Mouse (Mus musculus) megakaryocyte, embryonic 14.5 days (primary cell): ENCODE results near the gene Nebl. TPM values are rescaled to one million over a fixed set of nuclear protein-coding genes. Genes with fewer than 3 reads are reported as not detected.

Source experiments
- H3K27me3 ChIP-seq: replicated peaks from 2 replicates; pipeline ENCODE3; 2012; ENCODE audit warnings: inconsistent platforms
- H3K36me3 ChIP-seq: replicated peaks from 2 replicates; pipeline ENCODE3; 2012; ENCODE audit warnings: low read length, inconsistent platforms, mixed read lengths
- H3K4me1 ChIP-seq: 2 replicates; pipeline ENCODE4 v1.6.1; 2012; ENCODE audit warnings: inconsistent platforms
- H3K4me3 ChIP-seq: replicated peaks from 2 replicates; pipeline ENCODE3; 2012; ENCODE audit warnings: moderate library complexity, mild to moderate bottlenecking, inconsistent platforms
- H3K9me3 ChIP-seq: 2 replicates; pipeline ENCODE4 v1.6.1; 2012; ENCODE audit warnings: inconsistent platforms
- FLI1 ChIP-seq: IDR thresholded peaks from 2 replicates; pipeline ENCODE4 v1.6.1; 2012; ENCODE audit warnings: low read length, inconsistent platforms, mixed read lengths
- GATA1 ChIP-seq: IDR thresholded peaks from 3 replicates; pipeline ENCODE4 v1.6.1; 2012; ENCODE audit warnings: mixed read lengths, low read length, inconsistent platforms, borderline replicate concordance
- polyA plus RNA-seq: library from polyadenylated mRNA; stranded (reverse); fragments of >175 nt; gene quantifications from 2 replicates; pipeline ENCODE4 v1.2.3, GENCODE M21; 2012; ENCODE audit warnings: low replicate concordance; ENCODE audit not compliant: insufficient read depth

Nebl gene
- polyA plus RNA-seq, 1 experiment: 0.04 TPM

DNA sequence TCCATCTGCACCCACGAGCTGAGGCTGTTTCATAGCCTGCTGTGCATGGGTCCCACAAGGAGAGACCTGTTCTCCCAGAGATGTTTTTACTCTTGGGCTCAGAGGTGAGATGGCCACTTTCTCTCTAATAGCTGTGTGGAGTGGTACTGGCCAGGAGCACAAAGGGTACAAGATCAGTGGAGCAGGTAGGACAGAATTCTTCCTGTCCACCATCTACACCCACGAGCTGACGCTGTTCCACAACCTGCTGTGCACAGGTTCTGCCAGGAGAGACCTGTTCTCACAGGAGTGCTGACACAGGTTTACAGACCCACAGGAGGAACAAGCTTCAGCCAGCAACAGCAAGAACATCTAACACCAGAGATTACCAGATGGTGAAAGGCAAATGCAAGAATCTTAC lies 155.6 kb downstream of the Nebl start:
- TF ChIP-seq FLI1: no peak
- TF ChIP-seq GATA1: no peak
- no peaks in the 10 kb centered on the region for H3K27me3 ChIP-seq
- no peak overlapping the region for H3K4me3 ChIP-seq
- H3K9me3 ChIP-seq: no peaks in the 10 kb centered on the region
- H3K36me3 ChIP-seq: no peaks in the 10 kb centered on the region
- H3K4me1 ChIP-seq: no peaks in the 10 kb centered on the region

DNA sequence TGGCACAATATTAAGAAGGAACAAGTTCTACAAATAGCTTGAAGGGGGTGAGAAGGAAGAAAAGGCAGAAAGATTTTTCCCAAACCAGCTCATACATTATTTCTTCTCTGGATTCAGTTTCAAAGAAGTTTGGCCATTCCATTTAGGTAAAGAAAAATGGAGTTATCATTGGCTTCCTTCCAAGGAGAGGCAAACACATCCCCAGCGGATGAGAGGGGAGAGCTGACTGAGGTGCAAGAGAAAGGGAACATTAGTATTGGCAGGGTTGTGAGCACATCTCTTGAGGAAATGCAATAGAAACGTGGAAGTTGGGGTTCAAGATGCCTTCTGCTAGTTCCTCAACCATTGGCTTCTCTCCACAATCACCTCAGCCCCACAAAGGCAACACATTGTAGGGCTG lies 159.5 kb downstream of the Nebl start:
- TF ChIP-seq FLI1: no peak
- TF ChIP-seq GATA1: no peak
- no peak overlapping the region for H3K4me3 ChIP-seq
- H3K27me3 ChIP-seq: no peaks in the 10 kb centered on the region
- H3K4me1 ChIP-seq: no peaks in the 10 kb centered on the region
- no peaks in the 10 kb centered on the region for H3K9me3 ChIP-seq
- H3K36me3 ChIP-seq: no peaks in the 10 kb centered on the region

DNA sequence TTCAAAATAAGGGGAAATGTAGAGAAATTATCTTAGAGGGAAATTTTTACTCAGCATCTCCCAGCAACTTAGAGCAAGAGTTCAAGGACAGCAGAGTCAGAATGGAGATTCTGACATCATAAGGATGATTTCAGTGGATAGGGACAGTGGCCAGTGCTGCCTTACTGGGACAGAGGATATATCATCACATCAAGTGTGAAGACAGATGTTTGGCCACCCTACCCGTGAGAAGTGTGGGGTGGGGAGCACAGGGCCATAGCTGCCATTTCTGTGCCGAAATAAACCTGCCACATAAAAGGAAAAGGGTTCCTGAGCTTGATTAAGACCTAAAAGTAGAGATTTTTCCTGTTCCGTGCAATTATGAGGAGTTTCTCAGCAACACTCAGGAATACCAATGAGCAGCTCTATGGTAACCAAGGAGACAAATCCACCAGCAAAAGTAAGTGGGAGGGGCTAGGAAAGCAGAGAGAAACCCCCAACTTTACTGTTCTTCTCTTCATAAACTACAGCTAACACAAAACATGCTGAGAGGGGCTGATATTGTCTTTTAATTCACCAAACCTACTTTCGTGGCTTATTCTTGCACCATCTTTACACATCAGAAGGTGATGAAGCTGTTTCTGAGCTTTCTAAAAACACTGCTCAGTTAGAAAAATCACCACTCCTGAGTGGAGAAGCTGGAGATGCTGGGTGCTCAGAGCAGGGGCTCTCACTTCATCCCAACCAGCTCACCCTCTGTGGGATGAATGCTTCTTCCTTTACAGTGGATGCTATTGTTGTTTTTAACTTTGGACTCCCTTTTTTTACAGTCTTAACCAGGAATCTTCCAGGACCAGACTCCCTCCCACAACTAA lies 172.1 kb downstream of the Nebl start:
- Histone ChIP-seq H3K27me3 (no peaks in the 10 kb centered on the region), H3K4me3 (no peak overlapping the region), H3K4me1 (no peaks in the 10 kb centered on the region), H3K36me3 (no peaks in the 10 kb centered on the region), H3K9me3 (no peaks in the 10 kb centered on the region)
- TF ChIP-seq FLI1 (no peak), GATA1 (no peak)

DNA sequence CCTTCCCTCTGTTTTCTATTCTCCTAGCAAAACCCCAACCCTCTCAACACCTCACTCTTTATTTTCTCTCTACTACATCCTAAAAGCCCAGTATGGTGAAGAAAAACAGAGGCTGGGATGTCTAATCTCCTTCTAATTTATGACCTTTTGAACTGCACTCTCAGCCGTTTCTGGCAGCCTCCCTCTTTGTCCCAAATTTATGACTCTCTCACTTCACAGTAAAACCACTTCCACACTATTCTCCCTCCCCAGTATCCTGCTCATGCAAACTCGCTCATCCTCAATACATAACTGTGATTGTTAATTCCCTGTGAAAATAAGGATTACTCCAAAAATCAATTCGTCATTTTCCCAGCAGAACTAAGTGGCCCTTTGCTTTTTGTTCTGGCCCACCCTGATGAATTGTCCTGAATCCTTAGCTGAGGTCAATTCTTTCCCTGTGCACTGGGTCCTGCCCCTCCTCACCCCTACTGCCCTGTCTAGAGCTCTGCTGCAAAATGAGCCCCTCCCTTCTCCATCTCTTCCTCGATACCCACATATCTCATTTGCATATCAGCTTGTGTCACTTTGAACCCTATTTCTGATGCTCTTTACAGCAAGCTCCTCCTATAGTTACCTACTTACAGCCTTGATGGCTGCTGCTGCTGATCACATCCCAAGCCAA lies 181.2 kb downstream of the Nebl start:
- H3K4me3 ChIP-seq: no peak overlapping the region
- no peaks in the 10 kb centered on the region for H3K36me3 ChIP-seq
- H3K27me3 ChIP-seq: no peaks in the 10 kb centered on the region
- no peaks in the 10 kb centered on the region for H3K9me3 ChIP-seq
- TF ChIP-seq FLI1 (no peak), GATA1 (no peak)
- no peaks in the 10 kb centered on the region for H3K4me1 ChIP-seq

DNA sequence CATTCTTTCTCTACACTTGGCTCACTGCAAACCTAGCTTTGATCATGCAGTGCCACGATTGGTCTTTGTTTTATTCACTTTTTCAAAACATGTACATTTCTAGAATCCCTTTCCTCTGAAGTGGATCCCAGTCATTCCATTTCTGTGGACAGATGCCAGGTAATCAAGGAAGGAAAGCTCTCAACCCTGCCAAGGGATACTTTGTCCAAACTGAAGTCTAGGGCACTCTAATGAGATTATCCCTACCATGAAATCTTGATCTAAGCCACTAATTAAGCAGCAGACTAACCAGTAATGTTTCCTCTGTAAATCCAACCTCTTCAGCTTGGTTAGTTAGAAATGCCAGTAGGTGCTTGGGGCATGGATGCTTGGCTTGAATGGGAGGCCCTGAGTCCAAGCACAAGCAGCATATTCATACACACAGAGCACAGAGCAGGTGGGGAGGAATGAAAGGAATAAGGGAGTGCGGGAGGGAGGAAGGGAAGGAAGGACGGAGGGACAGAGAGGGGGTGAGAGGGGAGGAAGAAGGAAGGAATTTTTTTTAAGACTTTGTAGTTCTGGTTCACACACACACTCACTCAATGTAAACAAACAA lies 184.8 kb downstream of the Nebl start:
- no peaks in the 10 kb centered on the region for H3K27me3 ChIP-seq
- TF ChIP-seq GATA1 (no peak), FLI1 (no peak)

DNA sequence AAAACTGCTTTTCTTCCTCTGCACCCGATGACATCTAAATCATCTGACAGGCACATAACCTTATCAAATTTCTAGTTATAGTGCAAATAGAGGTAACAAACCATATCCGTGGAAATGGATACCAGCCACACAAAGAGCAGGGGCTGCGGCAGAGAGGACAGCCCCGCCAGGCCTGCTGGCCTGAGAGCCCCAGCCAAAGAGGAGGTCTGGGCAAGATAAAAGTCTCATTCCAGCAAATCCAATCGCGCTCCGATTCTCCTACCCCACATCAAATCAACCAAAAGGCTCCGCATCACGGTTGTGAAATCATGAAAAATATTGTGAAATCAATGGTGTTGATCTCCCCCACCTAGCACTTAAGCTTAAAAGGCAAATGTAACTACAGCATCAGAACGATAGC lies 191.5 kb downstream of the Nebl start:
- no peaks in the 10 kb centered on the region for H3K27me3 ChIP-seq
- no peaks in the 10 kb centered on the region for H3K36me3 ChIP-seq
- TF ChIP-seq GATA1 (no peak), FLI1 (no peak)
- no peaks in the 10 kb centered on the region for H3K4me1 ChIP-seq
- no peak overlapping the region for H3K4me3 ChIP-seq
- no peaks in the 10 kb centered on the region; the same call in 1 of the 2 replicates for H3K9me3 ChIP-seq

More for the DNA sequence above, 184.8 kb downstream of the Nebl start:
- H3K4me3 ChIP-seq: no peak overlapping the region
- no peaks in the 10 kb centered on the region for H3K4me1 ChIP-seq
- H3K9me3 ChIP-seq: no peaks in the 10 kb centered on the region
- no peaks in the 10 kb centered on the region for H3K36me3 ChIP-seq

DNA sequence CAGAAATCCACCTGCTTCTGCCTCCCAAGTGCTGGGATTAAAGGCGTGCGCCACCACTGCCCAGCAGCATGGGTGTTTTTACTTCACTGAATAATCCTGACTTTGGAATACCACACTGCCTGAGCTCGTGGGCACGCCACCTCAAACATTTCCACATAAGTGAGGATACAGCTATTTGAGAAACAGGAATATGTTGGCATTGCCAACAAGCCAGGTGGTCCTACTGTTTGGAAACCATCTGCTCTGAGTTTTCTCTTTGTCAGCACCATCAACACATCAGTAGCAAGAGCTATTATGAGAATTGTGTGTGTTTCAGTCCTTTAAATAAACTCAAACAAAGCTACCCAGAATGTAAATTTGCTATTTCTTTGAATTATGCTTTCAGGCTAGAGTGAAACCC lies 192.8 kb downstream of the Nebl start:
- Histone ChIP-seq H3K4me1 (no peaks in the 10 kb centered on the region), H3K27me3 (no peaks in the 10 kb centered on the region), H3K36me3 (no peaks in the 10 kb centered on the region), H3K4me3 (no peak overlapping the region), H3K9me3 (no peaks in the 10 kb centered on the region; the same call in 1 of the 2 replicates)
- TF ChIP-seq FLI1: no peak
- TF ChIP-seq GATA1: no peak

DNA sequence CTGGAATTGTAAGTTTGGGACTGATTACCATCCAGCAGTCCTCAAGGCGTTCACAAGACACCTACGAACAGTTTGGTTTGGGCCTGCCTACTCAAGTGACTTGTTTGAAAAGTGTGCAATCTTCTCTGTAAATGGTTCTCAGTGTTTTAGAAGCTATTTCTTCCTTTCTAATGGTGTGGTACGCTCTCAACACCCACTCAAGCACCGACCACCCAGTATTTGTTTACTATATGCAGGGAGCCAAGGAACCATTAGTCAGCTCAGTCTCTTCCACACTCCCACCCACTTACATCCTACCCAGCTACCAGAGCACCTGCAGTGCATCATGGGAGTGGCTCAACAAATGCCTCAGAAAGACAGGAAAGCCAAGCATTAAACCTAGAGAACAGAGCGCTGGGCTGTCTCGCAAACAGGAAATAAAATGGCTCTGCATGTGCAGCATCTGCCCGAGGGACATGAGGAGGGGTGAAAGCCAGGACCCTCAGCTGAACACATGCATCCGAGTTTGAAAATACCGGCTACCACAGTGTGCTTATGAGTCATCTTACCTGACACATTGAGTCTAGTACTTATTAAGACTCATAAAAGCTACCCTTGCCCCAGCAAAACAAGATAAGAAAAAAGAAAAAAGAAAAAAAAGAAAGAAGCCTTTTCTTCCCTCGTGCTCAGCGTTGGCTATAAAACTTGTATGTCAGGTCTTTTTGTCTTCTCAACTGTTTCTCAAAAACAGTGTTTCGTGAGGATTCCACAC lies 199.7 kb downstream of the Nebl start:
- no peak overlapping the region for H3K4me3 ChIP-seq
- H3K4me1 ChIP-seq: no peaks in the 10 kb centered on the region
- peaks cover 5% of the 10 kb centered on the region for H3K9me3 ChIP-seq
- no peaks in the 10 kb centered on the region for H3K36me3 ChIP-seq
- H3K27me3 ChIP-seq: no peaks in the 10 kb centered on the region
- TF ChIP-seq GATA1 (no peak), FLI1 (no peak)

DNA sequence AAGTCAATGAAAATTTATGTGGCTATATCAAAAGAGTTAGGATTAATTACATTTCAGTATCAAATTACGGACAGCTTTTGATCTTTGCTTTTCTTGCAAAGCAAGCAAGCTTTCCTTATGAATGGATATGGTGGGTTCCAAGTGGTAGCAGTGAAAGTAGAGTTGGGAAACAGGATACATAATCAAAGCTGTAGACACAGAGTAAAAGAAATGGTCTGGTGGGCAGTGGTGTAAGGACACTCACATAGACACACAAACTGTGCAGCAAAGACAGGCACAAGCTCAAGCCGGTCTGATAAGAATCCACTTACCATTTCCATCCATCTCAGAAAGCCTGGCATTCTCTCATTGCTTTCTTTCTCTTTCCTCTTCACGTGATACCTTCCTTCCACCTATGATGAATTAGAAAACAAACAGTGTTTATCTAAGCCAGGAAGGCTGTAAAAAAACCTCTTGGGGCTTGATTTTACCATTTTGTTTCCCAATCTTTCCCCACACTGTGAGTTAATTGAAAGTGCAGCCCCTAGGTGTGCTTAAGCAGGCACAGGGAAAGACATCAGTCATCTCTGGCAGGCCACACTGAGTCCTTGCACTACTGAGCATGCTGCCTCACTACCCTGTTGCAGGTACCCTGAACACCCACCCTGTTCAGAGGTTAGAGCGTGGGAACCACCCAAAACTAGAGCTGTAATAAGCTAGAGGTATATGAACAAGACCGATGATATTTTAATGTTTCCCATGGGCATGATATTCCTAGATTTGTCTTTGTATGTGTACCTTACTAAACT lies 205.3 kb downstream of the Nebl start:
- Histone ChIP-seq H3K4me3 (no peak overlapping the region), H3K27me3 (no peaks in the 10 kb centered on the region), H3K36me3 (no peaks in the 10 kb centered on the region), H3K9me3 (0 out of 2 replicates have a peak, but pooled peaks cover 4% of the 10 kb centered on the region), H3K4me1 (no peaks in the 10 kb centered on the region)
- TF ChIP-seq GATA1: no peak
- TF ChIP-seq FLI1: no peak
